Mouse (Mus musculus) ZHBTc4 (cell line): Measurements from ENCODE around the gene Klc4.

Source experiments
- DNase-seq: peaks from one replicate; pipeline ENCODE4 v3.0.0-alpha.2; 2011; ENCODE audit warnings: low read depth, low spot score

Klc4 gene

GRCm38 (mm10) chr17:46651755-46652547 is 6.1 kb upstream of the Klc4 start:
- DNase-seq, result no peak

GRCm38 (mm10) chr17:46651292-46651691 is 5.5 kb upstream of the Klc4 start:
- no peak for DNase-seq

- DNase-seq, result peak; percentile 97
Observed at GRCm38 (mm10) chr17:46650232-46651031, 4.6 kb upstream of the Klc4 start, which contains the start of gene Cul7. TSS of gene Cul7 (plus strand) at chr17:46650337.

- no peak for DNase-seq
Observed at GRCm38 (mm10) chr17:46649811-46650210, 4.0 kb upstream of the Klc4 start.

- DNase-seq, result no peak
Observed at GRCm38 (mm10) chr17:46648436-46648835, 2.6 kb upstream of the Klc4 start.

GRCm38 (mm10) chr17:46647279-46647678 is 1.5 kb upstream of the Klc4 start:
- DNase-seq, result no peak

- no peak for DNase-seq
Observed at GRCm38 (mm10) chr17:46646322-46646662, 470 bp upstream of the Klc4 start.

GRCm38 (mm10) chr17:46644916-46645475 is 826 bp downstream of the Klc4 start:
- no peak for DNase-seq

GRCm38 (mm10) chr17:46644152-46644805 is 1.5 kb downstream of the Klc4 start:
- no peak for DNase-seq

GRCm38 (mm10) chr17:46642060-46642459 is 3.8 kb downstream of the Klc4 start:
- DNase-seq, result no peak

GRCm38 (mm10) chr17:46639929-46640328 is 5.9 kb downstream of the Klc4 start:
- DNase-seq, result no peak

- DNase-seq, result peak; percentile 74
Observed at GRCm38 (mm10) chr17:46636831-46637523, 8.8 kb downstream of the Klc4 start.

GRCm38 (mm10) chr17:46629685-46630441 is 16.0 kb downstream of the Klc4 start:
- DNase-seq, result peak; percentile 71

- peak; percentile 89 for DNase-seq
Observed at GRCm38 (mm10) chr17:46628791-46629684, 16.8 kb downstream of the Klc4 start, which contains the start of gene Ptk7. TSS of gene Ptk7 (minus strand) at chr17:46629504.

GRCm38 (mm10) chr17:46628471-46628790 is 17.4 kb downstream of the Klc4 start:
- DNase-seq, result no peak

- no peak for DNase-seq
Observed at GRCm38 (mm10) chr17:46627409-46627808, 18.4 kb downstream of the Klc4 start.

- no peak for DNase-seq
Observed at GRCm38 (mm10) chr17:46624598-46624997, 21.2 kb downstream of the Klc4 start.

GRCm38 (mm10) chr17:46623819-46624557 is 21.8 kb downstream of the Klc4 start:
- no peak for DNase-seq

- DNase-seq, result peak; percentile 68
Observed at GRCm38 (mm10) chr17:46622269-46622668, 23.6 kb downstream of the Klc4 start.
